Mouse (Mus musculus) ovary, adult 18-20 months (tissue): ENCODE data around the gene Marveld1.

Experiments used
- DNase-seq: peaks from one replicate; pipeline ENCODE4 v3.0.0; 2022; ENCODE audit warnings: low spot score, mixed read lengths

The Marveld1 gene

DNA sequence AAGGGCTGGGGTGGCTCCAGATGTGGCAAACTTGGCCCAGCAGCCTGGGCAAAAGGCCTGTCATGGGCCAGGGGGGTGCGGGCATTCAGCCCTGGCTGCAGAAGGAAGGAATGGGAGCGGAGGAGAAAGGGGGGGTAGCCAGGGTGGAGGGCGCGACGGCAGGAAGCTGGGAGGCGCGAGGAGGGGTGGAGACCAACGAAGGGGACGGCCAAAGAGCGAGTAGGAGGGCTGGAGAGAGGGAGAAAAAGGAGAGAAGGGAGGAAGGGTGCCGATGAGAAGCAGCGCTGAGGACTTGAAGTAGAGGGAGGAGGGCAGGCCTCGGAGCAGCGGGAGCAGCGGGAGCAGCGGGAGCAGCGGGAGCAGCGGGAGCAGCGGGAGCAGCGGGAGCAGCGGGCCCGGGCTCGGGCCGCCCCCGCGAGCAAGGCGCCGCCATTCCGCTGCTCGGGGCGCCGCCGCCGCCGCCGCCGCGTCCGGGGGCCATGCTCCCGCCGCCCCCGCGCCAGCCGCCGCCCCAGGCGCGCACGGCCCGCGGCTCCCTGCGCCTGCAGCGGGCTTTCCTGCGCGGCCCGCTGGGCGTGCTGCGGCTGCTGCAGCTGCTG, at the start of gene Marveld1:
Gene Marveld1, plus strand, starts transcription at position 231 of the 599 bp plus-strand sequence.
- DNase-seq = peak; percentile 80

DNA sequence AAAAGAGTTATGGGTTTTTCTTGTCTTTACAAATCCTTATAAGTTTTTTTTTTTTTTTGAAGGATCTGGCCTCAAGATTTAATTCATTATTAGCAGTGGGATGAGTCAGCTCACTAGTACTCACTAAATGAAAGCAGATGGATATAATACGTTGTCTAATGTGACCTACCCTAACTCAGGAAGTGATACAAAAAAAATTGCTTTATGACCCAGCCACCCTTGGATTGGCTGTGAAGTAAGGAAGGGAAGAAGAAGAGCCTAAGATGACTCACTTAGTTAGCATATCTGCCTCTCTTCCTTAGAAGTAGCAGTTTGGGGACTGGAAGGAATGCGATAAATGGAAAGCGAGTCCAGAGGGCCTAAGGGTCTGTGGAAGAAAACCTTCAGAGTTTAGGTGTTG, 47.8 kb upstream of the Marveld1 start:
- DNase-seq = no peak

DNA sequence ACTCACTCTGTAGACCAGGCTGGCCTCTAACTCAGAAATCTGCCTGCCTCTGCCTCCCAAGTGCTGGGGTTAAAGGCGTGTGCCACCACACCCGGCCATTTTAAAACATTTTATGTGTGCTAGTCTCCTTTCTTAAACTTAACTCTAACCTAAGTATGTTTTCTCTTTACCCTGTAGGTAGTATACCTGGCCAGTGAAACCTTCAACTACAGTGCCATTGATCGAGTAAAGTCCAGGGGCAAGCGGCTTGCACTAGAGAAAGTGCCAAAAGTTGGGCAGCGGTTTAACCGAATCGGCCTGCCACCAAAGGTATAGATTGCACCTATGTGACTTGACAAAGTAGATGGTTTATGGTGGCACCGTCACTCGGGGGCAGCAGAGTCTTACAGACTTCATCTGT, 42.5 kb upstream of the Marveld1 start:
- no peak for DNase-seq

DNA sequence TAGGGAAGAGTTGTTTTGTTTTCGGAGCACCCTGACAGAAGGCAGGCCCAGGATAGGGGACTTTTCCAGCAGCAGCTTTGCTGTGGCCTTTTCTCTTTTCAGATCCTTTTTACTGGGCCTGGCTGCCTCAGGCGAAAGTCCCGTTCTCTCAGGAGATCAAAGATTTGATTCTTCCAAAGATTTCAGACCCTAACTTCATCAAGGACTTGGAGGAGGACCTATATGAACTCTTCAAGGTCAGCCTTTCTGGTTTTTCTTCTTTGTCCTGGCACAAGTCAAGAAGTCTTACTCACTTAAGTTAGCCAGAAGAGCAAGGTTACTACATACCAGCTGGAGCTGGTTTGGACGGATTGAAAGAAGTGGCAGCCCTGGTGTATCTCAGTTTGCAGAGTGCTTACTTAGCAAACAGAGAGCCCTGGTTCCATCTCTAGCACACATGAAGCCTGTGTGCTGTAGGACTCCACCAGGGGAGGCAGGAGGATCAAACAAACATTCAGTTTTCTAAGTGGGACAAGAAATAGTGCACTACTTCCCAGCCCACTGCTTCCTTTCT, 31.3 kb upstream of the Marveld1 start:
- DNase-seq = no peak

GRCm38 (mm10) chr19:42118142-42118541, 29.1 kb upstream of the Marveld1 start:
- DNase-seq = no peak

DNA sequence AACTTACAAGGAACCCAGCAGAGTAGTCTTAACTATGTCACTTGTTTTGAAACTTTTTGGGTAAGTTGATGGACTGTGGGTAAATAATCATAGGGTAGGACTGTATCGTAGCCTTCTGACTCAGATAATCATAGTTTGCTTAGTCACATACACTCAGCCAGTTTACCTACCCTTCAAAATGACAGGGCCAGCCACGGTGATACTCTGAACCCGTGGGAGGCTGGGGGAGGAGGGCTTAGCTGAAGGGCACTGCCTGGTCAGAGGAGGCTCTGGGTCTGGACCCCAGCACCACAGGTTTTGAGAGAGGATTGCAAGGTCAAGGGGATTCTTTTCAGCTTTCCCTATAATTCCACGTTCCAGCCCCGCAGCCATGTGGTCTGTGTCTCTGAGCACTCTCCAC, 28.6 kb upstream of the Marveld1 start:
- no peak for DNase-seq

DNA sequence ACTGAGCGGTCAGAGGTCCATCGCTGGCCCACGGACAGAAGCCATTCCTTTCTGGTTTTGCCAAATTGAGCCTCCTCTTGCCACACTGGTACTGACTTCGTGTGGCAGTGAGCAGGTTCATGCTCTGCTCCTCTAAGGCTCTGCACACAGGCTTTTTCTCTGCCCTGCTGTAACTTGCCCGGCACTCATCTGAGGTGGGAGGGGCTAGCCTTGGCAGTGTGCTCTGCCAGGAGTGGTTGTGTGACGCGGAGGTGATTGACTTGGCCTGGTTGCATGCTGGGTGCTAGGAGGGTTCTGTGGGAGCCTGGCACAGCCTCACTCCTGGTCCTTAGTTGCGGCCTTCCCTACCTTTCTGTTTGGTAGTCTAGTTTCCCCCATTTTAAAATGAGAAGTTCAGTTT, 26.7 kb upstream of the Marveld1 start:
- DNase-seq = no peak

DNA sequence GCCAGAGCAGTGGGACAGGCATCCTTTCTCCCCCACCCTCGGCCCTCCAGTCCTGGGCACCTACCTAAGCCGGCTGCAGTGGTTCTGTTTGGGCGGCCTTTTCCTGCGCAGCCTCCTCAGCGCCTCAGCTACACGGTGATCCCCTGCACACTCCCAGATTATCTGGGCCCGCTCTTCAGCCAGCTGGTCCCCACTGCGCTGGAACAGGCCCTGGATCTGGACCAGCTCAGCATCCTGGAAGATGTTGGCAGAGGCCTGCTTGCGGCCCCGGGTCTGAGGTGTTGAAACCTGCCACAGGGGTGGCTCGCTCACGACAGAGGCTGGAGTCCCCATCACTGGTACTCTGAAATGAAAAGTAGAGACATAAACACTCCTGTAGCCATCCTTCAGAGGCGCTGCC, 22.5 kb upstream of the Marveld1 start:
- DNase-seq = no peak

- DNase-seq = no peak
Observed at GRCm38 (mm10) chr19:42125501-42126218, 21.5 kb upstream of the Marveld1 start.

DNA sequence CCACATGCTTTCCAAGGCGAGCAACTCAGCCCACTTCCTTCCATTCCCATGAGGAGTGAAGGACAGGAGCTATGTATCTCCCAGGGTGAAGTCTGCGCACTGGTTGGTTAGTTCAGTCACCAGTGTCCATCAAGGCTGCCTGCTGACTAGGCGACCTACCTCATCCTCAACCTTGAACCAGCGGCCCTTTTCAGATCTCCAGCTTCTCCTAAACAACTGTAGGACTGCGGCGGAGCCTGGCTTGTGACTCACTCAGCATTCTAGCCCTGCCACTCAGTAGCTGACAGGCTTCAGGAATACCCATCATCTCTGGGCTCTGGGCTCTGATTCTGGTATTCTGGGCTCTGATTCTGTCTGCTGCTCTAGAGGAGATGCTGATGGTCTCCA, 21.0 kb upstream of the Marveld1 start:
- DNase-seq = no peak

GRCm38 (mm10) chr19:42127024-42127423, 20.2 kb upstream of the Marveld1 start:
- no peak for DNase-seq

- no peak for DNase-seq
Observed at GRCm38 (mm10) chr19:42128052-42128740, 19.0 kb upstream of the Marveld1 start.

GRCm38 (mm10) chr19:42128787-42129508, 18.3 kb upstream of the Marveld1 start, which contains the start of gene Avpi1:
Avpi1 (minus strand) TSS chr19:42129059.
- DNase-seq = peak; percentile 99

- no peak for DNase-seq
Observed at GRCm38 (mm10) chr19:42129509-42130293, 17.5 kb upstream of the Marveld1 start.

- no peak for DNase-seq
Observed at GRCm38 (mm10) chr19:42130294-42130606, 16.9 kb upstream of the Marveld1 start.

GRCm38 (mm10) chr19:42131101-42131500, 16.1 kb upstream of the Marveld1 start:
- no peak for DNase-seq

- no peak for DNase-seq
Observed at GRCm38 (mm10) chr19:42135070-42135469, 12.1 kb upstream of the Marveld1 start.

DNA sequence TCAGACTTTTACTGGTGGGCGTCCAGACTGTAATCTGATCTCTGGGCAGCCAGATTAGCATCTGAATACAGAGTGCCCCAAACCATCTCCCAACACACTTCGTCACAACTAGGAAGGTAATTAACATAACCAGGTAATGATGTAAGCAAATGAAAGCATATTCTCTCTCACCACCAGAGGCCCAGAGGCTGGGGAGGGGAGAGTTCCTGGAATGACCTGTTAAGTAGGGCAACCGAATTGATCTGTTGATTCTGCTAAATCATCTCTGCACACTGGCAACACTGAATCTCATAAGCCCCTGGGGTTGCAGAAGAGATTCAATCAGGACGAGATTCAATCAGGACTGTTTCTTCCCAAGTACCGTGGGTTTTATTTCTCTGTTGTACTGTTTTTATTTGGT, 11.1 kb upstream of the Marveld1 start:
- no peak for DNase-seq

GRCm38 (mm10) chr19:42137167-42137672, 10.0 kb upstream of the Marveld1 start:
- DNase-seq = no peak

GRCm38 (mm10) chr19:42138517-42139285, 8.5 kb upstream of the Marveld1 start:
- DNase-seq = no peak
